Mouse (Mus musculus): Measurements from ENCODE around the gene Nckipsd.

Nckipsd gene

GRCm38 (mm10) chr9:108799564-108799963 is 8.6 kb upstream of the Nckipsd start:
- no peak for DNase-seq (ENCODE audit: low spot score)

- DNase-seq (ENCODE audit: low spot score), result no peak
Measured at GRCm38 (mm10) chr9:108805768-108806167, 2.4 kb upstream of the Nckipsd start.

- no peak for DNase-seq (ENCODE audit: low spot score)
Measured at GRCm38 (mm10) chr9:108806379-108806778, 1.8 kb upstream of the Nckipsd start.

GRCm38 (mm10) chr9:108806831-108807230 is 1.3 kb upstream of the Nckipsd start:
- DNase-seq (ENCODE audit: low spot score), result no peak

GRCm38 (mm10) chr9:108807674-108808073 is 494 bp upstream of the Nckipsd start:
- DNase-seq (ENCODE audit: low spot score), result no peak

- DNase-seq (ENCODE audit: low spot score), result peak; percentile 26
Measured at GRCm38 (mm10) chr9:108809188-108809587, 1.0 kb downstream of the Nckipsd start.

GRCm38 (mm10) chr9:108809723-108810122 is 1.6 kb downstream of the Nckipsd start:
- DNase-seq (ENCODE audit: low spot score), result no peak

GRCm38 (mm10) chr9:108810516-108810915 is 2.3 kb downstream of the Nckipsd start:
- DNase-seq (ENCODE audit: low spot score), result no peak

- DNase-seq (ENCODE audit: low spot score), result no peak
Measured at GRCm38 (mm10) chr9:108815557-108815956, 7.4 kb downstream of the Nckipsd start.

- peak; percentile 63 for DNase-seq (ENCODE audit: low spot score)
Measured at GRCm38 (mm10) chr9:108819495-108819894, 11.3 kb downstream of the Nckipsd start.

GRCm38 (mm10) chr9:108820077-108820476 is 11.9 kb downstream of the Nckipsd start:
- DNase-seq (ENCODE audit: low spot score), result peak; percentile 64

- no peak for DNase-seq (ENCODE audit: low spot score)
Measured at GRCm38 (mm10) chr9:108824144-108824685, 16.0 kb downstream of the Nckipsd start.

- DNase-seq (ENCODE audit: low spot score), result no peak
Measured at GRCm38 (mm10) chr9:108824755-108825413, 16.7 kb downstream of the Nckipsd start.

- DNase-seq (ENCODE audit: low spot score), result no peak
Measured at GRCm38 (mm10) chr9:108825820-108826699, 17.9 kb downstream of the Nckipsd start, which contains the start of gene Celsr3. Gene Celsr3 (plus strand): TSS chr9:108826320.

GRCm38 (mm10) chr9:108826700-108827340 is 18.7 kb downstream of the Nckipsd start:
- DNase-seq (ENCODE audit: low spot score), result peak; percentile 40

GRCm38 (mm10) chr9:108827454-108827853 is 19.3 kb downstream of the Nckipsd start:
- DNase-seq (ENCODE audit: low spot score), result no peak

- DNase-seq (ENCODE audit: low spot score), result no peak
Measured at GRCm38 (mm10) chr9:108827906-108828305, 19.7 kb downstream of the Nckipsd start.

GRCm38 (mm10) chr9:108831637-108832036 is 23.5 kb downstream of the Nckipsd start:
- no peak for DNase-seq (ENCODE audit: low spot score)

- DNase-seq (ENCODE audit: low spot score), result no peak
Measured at GRCm38 (mm10) chr9:108832390-108833108, 24.4 kb downstream of the Nckipsd start.

GRCm38 (mm10) chr9:108842989-108843388 is 34.8 kb downstream of the Nckipsd start:
- DNase-seq (ENCODE audit: low spot score), result no peak

GRCm38 (mm10) chr9:108845390-108845789 is 37.2 kb downstream of the Nckipsd start:
- DNase-seq (ENCODE audit: low spot score), result no peak

GRCm38 (mm10) chr9:108847374-108847773 is 39.2 kb downstream of the Nckipsd start:
- DNase-seq (ENCODE audit: low spot score), result peak; percentile 74

Data from adipocyte (in vitro differentiated cells).